Mouse (Mus musculus): ENCODE measurements around the gene A630023A22Rik. TPM values are rescaled to one million over a fixed set of nuclear protein-coding genes. Genes with fewer than 3 reads are reported as not detected.

The A630023A22Rik gene
- polyA plus RNA-seq, 1 experiment from 2014 or later, result not detected

DNA sequence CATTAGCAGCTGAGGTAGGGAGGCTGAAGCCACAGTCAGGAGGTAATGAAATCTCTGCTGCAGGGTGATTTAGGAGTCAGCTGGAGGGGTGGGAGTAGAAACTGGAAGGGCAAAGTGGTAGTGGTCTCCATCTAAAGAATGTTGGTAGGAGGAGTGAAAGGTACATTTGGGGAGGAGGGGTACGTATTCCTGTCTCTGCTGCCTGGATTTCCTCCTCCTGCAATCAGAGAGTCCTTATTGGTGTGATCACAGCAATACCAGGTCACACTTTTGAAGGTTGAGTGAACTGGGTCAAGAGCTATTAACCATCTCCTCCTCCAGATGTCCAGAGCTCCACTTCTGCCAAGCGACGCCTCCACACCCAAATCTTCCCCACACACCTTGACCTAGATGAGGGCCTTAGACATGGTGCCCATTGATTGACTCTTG is 18.4 kb upstream of the A630023A22Rik start:
- Histone ChIP-seq H3K9me3 (ENCODE audit: control insufficient read depth, low read length) (no peaks in the 10 kb centered on the region), H3K9ac (ENCODE audit: low read length) (no peak overlapping the region), H3K4me2 (ENCODE audit: low read depth, low read length, severe bottlenecking) (no peak overlapping the region), H3K4me3 (ENCODE audit: low read depth, low read length) (no peak overlapping the region), H3K27ac (ENCODE audit: low read depth, low read length) (no peak overlapping the region), H3K27me3 (ENCODE audit: control insufficient read depth, insufficient read depth, low read length) (no peaks in the 10 kb centered on the region), H3K36me3 (ENCODE audit: control insufficient read depth, insufficient read depth, low read length) (no peaks in the 10 kb centered on the region), H3K4me1 (replicated peaks; ENCODE audit: control insufficient read depth, insufficient read depth, low read length) (no peaks in the 10 kb centered on the region)
- DNase-seq (ENCODE audit: low spot score) (no peak), ATAC-seq (replicated peaks; ENCODE audit: low FRiP score) (no peak)
- 85% methylated on average over 3 of the region's 3 CpGs for WGBS

DNA sequence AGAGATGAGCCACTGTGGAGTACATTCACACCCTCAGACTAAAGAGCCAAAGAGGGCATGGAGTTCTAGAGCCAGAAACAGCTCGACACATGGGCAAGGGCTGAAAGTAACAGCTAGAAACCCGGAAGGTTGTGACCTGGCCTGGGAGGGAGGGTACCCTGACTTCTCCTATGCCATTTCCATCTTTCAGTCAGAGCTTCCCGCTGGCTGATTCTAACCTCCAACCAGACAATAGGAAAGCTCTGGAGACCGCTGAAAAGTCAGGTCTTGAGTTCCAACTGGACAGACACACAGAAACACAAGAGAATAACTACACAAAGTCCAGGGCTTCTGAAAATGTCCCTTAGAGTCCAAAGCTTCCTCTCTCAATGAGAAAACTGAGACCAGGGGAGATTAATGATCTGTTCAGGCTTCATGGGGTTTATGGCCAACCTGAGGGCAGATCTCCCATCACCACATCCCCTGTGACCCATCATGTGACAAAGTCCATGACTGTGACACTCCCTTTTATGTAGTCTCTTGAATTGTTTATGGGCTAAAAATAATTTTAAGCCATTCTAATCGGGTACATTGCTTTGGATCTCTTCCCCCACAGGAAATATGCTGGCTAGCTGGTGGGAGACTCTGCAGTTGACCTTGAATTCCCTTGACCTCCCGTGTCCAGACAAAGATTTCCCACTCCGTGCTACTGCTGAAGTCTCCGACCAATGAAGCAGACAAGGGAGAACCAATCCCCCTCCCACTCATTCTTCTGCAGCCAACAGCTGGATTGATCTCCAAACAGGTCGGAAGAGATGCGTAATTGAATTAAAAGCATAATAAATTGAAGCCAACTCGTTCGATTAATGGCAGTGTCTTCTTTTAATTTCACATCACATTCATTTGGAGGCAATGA is 17.7 kb upstream of the A630023A22Rik start:
- no peak overlapping the region for H3K4me2 ChIP-seq (ENCODE audit: low read depth, low read length, severe bottlenecking)
- no peaks in the 10 kb centered on the region for H3K4me1 ChIP-seq (replicated peaks; ENCODE audit: control insufficient read depth, insufficient read depth, low read length)
- H3K4me3 ChIP-seq (ENCODE audit: low read depth, low read length), result no peak overlapping the region
- no peak for DNase-seq (ENCODE audit: low spot score)
- H3K27ac ChIP-seq (ENCODE audit: low read depth, low read length), result no peak overlapping the region
- ATAC-seq (replicated peaks; ENCODE audit: low FRiP score), result no peak
- no peaks in the 10 kb centered on the region for H3K9me3 ChIP-seq (ENCODE audit: control insufficient read depth, low read length)
- H3K27me3 ChIP-seq (ENCODE audit: control insufficient read depth, insufficient read depth, low read length), result no peaks in the 10 kb centered on the region
- 86% methylated on average over 12 of the region's 12 CpGs for WGBS
- H3K9ac ChIP-seq (ENCODE audit: low read length), result no peak overlapping the region
- H3K36me3 ChIP-seq (ENCODE audit: control insufficient read depth, insufficient read depth, low read length), result no peaks in the 10 kb centered on the region

DNA sequence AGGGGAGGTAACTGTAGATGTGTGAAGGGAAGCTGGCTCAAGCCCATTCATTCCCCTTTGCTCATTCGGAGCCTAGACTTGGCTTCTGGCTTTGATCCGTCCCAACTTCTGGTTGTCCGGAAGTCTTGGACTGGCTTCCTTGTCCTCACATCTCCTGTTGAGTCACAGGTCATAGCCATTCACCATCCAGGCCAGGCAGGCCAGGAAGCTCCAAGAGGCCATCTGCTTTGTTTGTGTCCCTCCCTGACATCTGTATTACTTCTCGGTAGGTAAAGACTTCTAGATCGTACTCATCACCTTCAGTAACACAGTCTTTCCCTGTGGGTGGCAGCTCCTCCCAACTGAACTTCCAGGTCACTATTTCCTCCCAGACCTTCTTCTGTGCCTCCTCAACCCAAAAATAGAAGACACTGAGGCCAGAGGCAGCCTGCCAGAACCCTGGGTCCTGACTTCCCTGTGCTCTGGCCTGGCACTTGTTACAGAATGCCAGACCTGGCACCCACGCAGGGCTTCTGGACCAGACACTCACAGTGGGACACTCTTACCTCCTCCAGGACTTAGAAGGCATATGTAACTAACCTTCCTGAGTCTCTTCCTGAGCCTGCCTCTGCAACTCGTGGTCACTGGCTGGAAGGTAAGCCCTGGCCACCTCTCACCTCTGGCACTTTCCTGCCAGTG is 16.6 kb upstream of the A630023A22Rik start:
- H3K27me3 ChIP-seq (ENCODE audit: control insufficient read depth, insufficient read depth, low read length), result no peaks in the 10 kb centered on the region
- no peaks in the 10 kb centered on the region for H3K9me3 ChIP-seq (ENCODE audit: control insufficient read depth, low read length)
- no peak overlapping the region for H3K4me2 ChIP-seq (ENCODE audit: low read depth, low read length, severe bottlenecking)
- ATAC-seq (replicated peaks; ENCODE audit: low FRiP score), result no peak
- H3K36me3 ChIP-seq (ENCODE audit: control insufficient read depth, insufficient read depth, low read length), result no peaks in the 10 kb centered on the region
- no peak for DNase-seq (ENCODE audit: low spot score)
- 80% methylated on average over 7 of the region's 7 CpGs for WGBS
- H3K4me3 ChIP-seq (ENCODE audit: low read depth, low read length), result no peak overlapping the region
- H3K9ac ChIP-seq (ENCODE audit: low read length), result no peak overlapping the region
- H3K4me1 ChIP-seq (replicated peaks; ENCODE audit: control insufficient read depth, insufficient read depth, low read length), result no peaks in the 10 kb centered on the region
- H3K27ac ChIP-seq (ENCODE audit: low read depth, low read length), result no peak overlapping the region

DNA sequence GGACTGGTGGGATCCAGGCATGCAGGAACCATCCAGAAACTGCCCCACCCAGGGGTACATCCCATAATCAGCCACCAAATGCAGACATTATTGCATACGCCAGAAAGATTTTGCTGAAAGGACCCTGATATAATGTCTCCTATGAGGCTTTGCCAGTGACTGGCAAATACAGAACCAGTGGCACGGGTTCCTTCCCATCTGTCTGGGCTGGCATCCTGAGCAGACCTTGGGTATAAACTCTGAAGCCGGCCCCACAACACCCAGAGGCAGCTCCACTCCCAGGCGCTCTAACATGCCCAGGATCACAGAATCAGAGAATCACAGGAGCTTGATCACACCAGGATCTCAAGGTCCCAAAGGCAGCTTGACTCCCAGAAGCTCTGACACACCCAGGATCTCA is 11.8 kb upstream of the A630023A22Rik start:
- Histone ChIP-seq H3K4me3 (ENCODE audit: low read depth, low read length) (no peak overlapping the region), H3K27me3 (ENCODE audit: control insufficient read depth, insufficient read depth, low read length) (no peaks in the 10 kb centered on the region), H3K4me1 (replicated peaks; ENCODE audit: control insufficient read depth, insufficient read depth, low read length) (no peaks in the 10 kb centered on the region), H3K9me3 (ENCODE audit: control insufficient read depth, low read length) (no peaks in the 10 kb centered on the region), H3K4me2 (ENCODE audit: low read depth, low read length, severe bottlenecking) (no peak overlapping the region), H3K36me3 (ENCODE audit: control insufficient read depth, insufficient read depth, low read length) (no peaks in the 10 kb centered on the region), H3K27ac (ENCODE audit: low read depth, low read length) (no peak overlapping the region), H3K9ac (ENCODE audit: low read length) (no peak overlapping the region)
- WGBS, result 85% methylated on average over 4 of the region's 4 CpGs
- DNase-seq (ENCODE audit: low spot score), result no peak
- ATAC-seq (replicated peaks; ENCODE audit: low FRiP score), result no peak

DNA sequence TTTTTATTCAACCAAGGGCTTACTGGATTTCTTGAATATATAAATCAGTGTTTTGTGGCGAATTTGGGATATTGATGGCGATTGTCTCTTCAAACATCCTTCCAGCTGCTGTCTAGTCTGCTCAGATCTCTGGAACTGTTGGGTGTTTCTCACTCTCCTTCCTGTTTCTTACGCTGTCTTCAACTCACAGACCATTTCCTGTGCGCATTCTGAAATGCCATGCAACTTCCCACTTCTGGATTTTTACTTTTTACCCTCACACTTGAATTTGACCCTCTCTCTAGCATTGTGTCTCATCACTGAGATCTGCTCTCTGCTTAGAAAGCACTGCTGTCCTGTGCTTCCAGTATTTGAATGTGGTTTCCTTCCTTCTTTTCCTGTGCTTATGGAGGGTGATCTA is 5.0 kb upstream of the A630023A22Rik start:
- Histone ChIP-seq H3K9ac (ENCODE audit: low read length) (no peak overlapping the region), H3K27me3 (ENCODE audit: control insufficient read depth, insufficient read depth, low read length) (no peaks in the 10 kb centered on the region), H3K36me3 (ENCODE audit: control insufficient read depth, insufficient read depth, low read length) (no peaks in the 10 kb centered on the region), H3K9me3 (ENCODE audit: control insufficient read depth, low read length) (no peaks in the 10 kb centered on the region), H3K4me2 (ENCODE audit: low read depth, low read length, severe bottlenecking) (no peak overlapping the region), H3K4me3 (ENCODE audit: low read depth, low read length) (no peak overlapping the region), H3K27ac (ENCODE audit: low read depth, low read length) (no peak overlapping the region), H3K4me1 (replicated peaks; ENCODE audit: control insufficient read depth, insufficient read depth, low read length) (no peaks in the 10 kb centered on the region)
- ATAC-seq (replicated peaks; ENCODE audit: low FRiP score), result no peak
- DNase-seq (ENCODE audit: low spot score), result no peak
- WGBS, result 88% methylated on average over 4 of the region's 4 CpGs

DNA sequence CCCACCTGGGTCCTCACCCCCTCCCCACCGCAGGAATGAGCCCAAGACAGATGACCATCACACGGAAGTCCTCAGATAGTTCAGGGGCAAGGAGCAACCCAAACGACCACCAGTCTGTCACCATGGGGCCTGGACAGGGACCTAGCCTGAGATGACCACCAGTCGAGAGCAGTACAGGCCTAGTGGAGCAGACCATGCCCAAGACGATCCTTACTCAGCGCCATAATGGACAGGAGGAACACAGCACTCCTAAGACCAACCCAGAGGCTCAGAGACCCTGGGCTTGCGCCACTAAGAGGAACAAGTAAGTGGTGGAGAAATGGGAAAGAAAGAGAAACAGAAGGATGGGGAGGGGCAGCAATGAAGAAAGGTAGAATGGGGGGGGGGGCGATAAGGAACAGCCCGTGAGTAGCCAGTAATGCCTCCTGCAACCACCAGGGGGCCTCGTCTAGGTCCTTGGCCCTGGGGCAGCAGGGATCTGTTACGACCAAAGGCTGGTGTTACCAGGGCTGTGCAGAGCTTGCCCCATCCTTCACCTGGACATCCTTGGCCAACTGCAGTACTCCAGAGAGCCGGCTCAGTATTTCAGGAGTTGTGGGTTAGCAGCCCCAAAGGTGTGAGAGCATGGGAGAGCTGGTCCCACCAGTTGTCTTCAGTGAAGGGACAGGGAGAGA is 4.0 kb upstream of the A630023A22Rik start:
- H3K4me3 ChIP-seq (ENCODE audit: low read depth, low read length), result no peak overlapping the region
- WGBS, result 59% methylated on average over 12 of the region's 12 CpGs
- DNase-seq (ENCODE audit: low spot score) (peak; percentile 68), ATAC-seq (replicated peaks; ENCODE audit: low FRiP score) (no peak)
- no peak overlapping the region for H3K27ac ChIP-seq (ENCODE audit: low read depth, low read length)
- no peaks in the 10 kb centered on the region for H3K36me3 ChIP-seq (ENCODE audit: control insufficient read depth, insufficient read depth, low read length)
- no peak overlapping the region for H3K9ac ChIP-seq (ENCODE audit: low read length)
- H3K4me2 ChIP-seq (ENCODE audit: low read depth, low read length, severe bottlenecking), result no peak overlapping the region
- no peaks in the 10 kb centered on the region for H3K9me3 ChIP-seq (ENCODE audit: control insufficient read depth, low read length)
- H3K4me1 ChIP-seq (replicated peaks; ENCODE audit: control insufficient read depth, insufficient read depth, low read length), result no peaks in the 10 kb centered on the region
- no peaks in the 10 kb centered on the region for H3K27me3 ChIP-seq (ENCODE audit: control insufficient read depth, insufficient read depth, low read length)

DNA sequence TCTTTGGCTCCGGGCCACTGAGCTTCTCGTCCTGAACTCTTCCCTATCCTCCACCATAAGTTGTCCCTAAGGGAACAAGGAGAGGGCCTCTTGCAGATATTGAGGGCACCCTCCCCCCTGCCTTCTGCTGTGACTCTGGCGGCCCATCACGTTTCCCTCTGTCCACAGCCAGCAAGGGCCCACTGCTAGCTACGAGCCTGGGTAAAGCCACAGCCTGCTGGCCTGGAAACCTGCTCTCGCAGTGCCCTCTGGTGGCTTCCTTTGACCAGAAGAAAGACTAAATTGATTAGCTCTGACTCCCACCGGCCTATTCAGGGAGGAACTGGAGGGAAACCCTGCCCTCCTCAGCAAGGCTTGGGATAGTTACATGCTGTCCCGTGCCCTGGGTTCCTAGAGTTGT is 2.3 kb upstream of the A630023A22Rik start:
- Histone ChIP-seq H3K4me3 (ENCODE audit: low read depth, low read length) (no peak overlapping the region), H3K27me3 (ENCODE audit: control insufficient read depth, insufficient read depth, low read length) (no peaks in the 10 kb centered on the region), H3K4me2 (ENCODE audit: low read depth, low read length, severe bottlenecking) (no peak overlapping the region), H3K4me1 (replicated peaks; ENCODE audit: control insufficient read depth, insufficient read depth, low read length) (no peaks in the 10 kb centered on the region), H3K9ac (ENCODE audit: low read length) (no peak overlapping the region), H3K27ac (ENCODE audit: low read depth, low read length) (no peak overlapping the region), H3K9me3 (ENCODE audit: control insufficient read depth, low read length) (no peaks in the 10 kb centered on the region), H3K36me3 (ENCODE audit: control insufficient read depth, insufficient read depth, low read length) (no peaks in the 10 kb centered on the region)
- ATAC-seq (replicated peaks; ENCODE audit: low FRiP score) (no peak), DNase-seq (ENCODE audit: low spot score) (peak; percentile 68)
- WGBS, result 26% methylated on average over 8 of the region's 8 CpGs

DNA sequence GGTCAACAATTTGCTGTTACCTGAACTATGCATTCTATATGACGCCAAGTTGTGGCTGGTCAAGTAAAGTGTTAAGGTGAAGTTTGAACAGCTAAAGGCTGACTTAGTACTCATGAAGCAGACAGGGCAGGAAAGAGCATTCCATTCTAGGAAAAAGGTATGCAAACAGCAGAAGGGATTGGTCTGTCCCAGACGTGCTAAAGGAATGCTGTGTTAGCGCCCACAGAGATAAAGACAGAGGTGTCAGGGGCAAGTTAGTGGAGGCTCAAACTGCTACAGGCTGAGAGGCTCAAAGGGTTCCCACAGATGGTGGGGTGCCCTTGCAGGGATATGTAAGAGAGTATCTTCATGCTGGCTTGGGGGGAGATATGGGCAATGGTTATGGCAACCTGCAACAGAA is 1.3 kb upstream of the A630023A22Rik start:
- Histone ChIP-seq H3K4me1 (replicated peaks; ENCODE audit: control insufficient read depth, insufficient read depth, low read length) (no peaks in the 10 kb centered on the region), H3K36me3 (ENCODE audit: control insufficient read depth, insufficient read depth, low read length) (no peaks in the 10 kb centered on the region), H3K27ac (ENCODE audit: low read depth, low read length) (no peak overlapping the region), H3K9me3 (ENCODE audit: control insufficient read depth, low read length) (no peaks in the 10 kb centered on the region), H3K4me3 (ENCODE audit: low read depth, low read length) (no peak overlapping the region), H3K27me3 (ENCODE audit: control insufficient read depth, insufficient read depth, low read length) (no peaks in the 10 kb centered on the region), H3K4me2 (ENCODE audit: low read depth, low read length, severe bottlenecking) (no peak overlapping the region), H3K9ac (ENCODE audit: low read length) (no peak overlapping the region)
- ATAC-seq (replicated peaks; ENCODE audit: low FRiP score) (no peak), DNase-seq (ENCODE audit: low spot score) (peak; percentile 2)
- WGBS, result 90% methylated on average over 3 of the region's 3 CpGs
